Mouse (Mus musculus) kidney, postnatal 0 days (tissue): ENCODE results near the gene Rai1. TPM values are rescaled to one million over a fixed set of nuclear protein-coding genes. Genes with fewer than 3 reads are reported as not detected.

Source experiments
- ATAC-seq: fragments of 200-750 bp; cut with Nextera tagmentation; replicated peaks from 2 replicates; pipeline ENCODE4 v1.8.0; 2017; ENCODE audit warnings: low read depth, moderate number of reproducible peaks, moderate TSS enrichment, moderate library complexity; ENCODE audit not compliant: low FRiP score
- DNase-seq: peaks from one replicate; pipeline ENCODE4 v3.0.0-alpha.2; 2016; ENCODE audit warnings: low spot score
- H3K27ac ChIP-seq: fragments of 300-500 bp; sonication (generic); 2 replicates; pipeline ENCODE4 v1.5.1; 2014; ENCODE audit warnings: mild to moderate bottlenecking
- H3K27me3 ChIP-seq: fragments of 300-500 bp; sonication (generic); 2 replicates; pipeline ENCODE4 v1.6.1; 2014; ENCODE audit warnings: low read length, mixed read lengths; ENCODE audit not compliant: insufficient read depth
- H3K36me3 ChIP-seq: fragments of 300-500 bp; sonication (generic); 2 replicates; pipeline ENCODE4 v1.6.1; 2014; ENCODE audit warnings: low read length, mixed read lengths; ENCODE audit not compliant: insufficient read depth
- H3K4me1 ChIP-seq: fragments of 300-500 bp; sonication (generic); replicated peaks from 2 replicates; pipeline ENCODE4 v1.6.1; 2014; ENCODE audit warnings: antibody characterized with exemption, low read length, mixed read lengths; ENCODE audit not compliant: insufficient read depth
- H3K4me2 ChIP-seq: fragments of 300-500 bp; sonication (generic); 2 replicates; pipeline ENCODE4 v1.6.1; 2014; ENCODE audit warnings: mild to moderate bottlenecking, low read length, moderate library complexity, mixed read lengths
- H3K4me3 ChIP-seq: fragments of 300-500 bp; sonication (generic); replicated peaks from 2 replicates; pipeline ENCODE4 v1.5.1; 2014; ENCODE audit warnings: low read depth, low read length
- H3K9ac ChIP-seq: fragments of 300-500 bp; sonication (generic); 2 replicates; pipeline ENCODE4 v1.6.1; 2014; ENCODE audit warnings: low read depth, low read length
- H3K9me3 ChIP-seq: fragments of 300-500 bp; sonication (generic); replicated peaks from 2 replicates; pipeline ENCODE4 v1.6.1; 2016; ENCODE audit warnings: low read length, inconsistent platforms, mixed read lengths
- CTCF ChIP-seq: IDR thresholded peaks from 2 replicates; pipeline ENCODE4 v1.5.1; 2016; ENCODE audit warnings: antibody characterized with exemption, low read depth, mild to moderate bottlenecking, moderate library complexity
- WGBS: fragments of 180-500 bp; shearing (Covaris S2); extraction: QIAGEN DNeasy Blood & Tissue Kit; methylation state at CpG from one replicate; pipeline ENCODE4 v1.1.7; 2014; 5-methylcytosine and 5-hydroxymethylcytosine counted together
- polyA plus RNA-seq: library from polyadenylated mRNA; unstranded; fragments of >200 nt; fragmentation: Nextera tagmentation; extraction: Ambion mirVana; gene quantifications from 2 replicates; pipeline ENCODE4 v1.2.1, GENCODE M21; 2015

The Rai1 gene
- polyA plus RNA-seq, 1 experiment from 2014 or later = 15.2 TPM

DNA sequence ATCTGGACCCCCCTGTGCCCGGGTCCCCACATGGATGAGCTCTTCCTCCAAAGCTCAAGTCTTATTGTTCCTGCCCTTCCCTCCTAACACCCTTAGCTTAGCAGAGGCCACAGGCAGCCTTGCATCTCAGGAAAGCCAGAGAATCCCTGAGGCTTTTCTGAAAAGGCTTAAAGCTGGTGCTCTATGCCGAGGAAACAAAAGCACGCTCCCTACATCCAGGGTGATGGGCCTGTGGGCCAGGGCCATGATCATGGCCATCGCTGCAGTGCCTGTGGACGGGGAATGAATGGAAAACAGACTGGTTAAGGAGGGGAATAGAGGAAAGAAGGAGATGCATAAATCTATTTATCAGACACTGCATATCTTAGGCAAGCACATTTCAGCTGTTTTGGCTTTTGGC, 50.9 kb downstream of the Rai1 start:
- DNase-seq = no peak
- no peak overlapping the region for H3K4me3 ChIP-seq
- no peak overlapping the region for H3K9ac ChIP-seq
- no peak overlapping the region for H3K27ac ChIP-seq
- no peaks in the 10 kb centered on the region; the same call in 1 of the 2 replicates for H3K4me1 ChIP-seq
- 83% methylated on average over 5 of the region's 5 CpGs for WGBS
- TF ChIP-seq CTCF = no peak
- no peaks in the 10 kb centered on the region for H3K9me3 ChIP-seq
- H3K27me3 ChIP-seq = no peaks in the 10 kb centered on the region
- ATAC-seq = no peak
- H3K36me3 ChIP-seq = no peaks in the 10 kb centered on the region
- no peak overlapping the region for H3K4me2 ChIP-seq

DNA sequence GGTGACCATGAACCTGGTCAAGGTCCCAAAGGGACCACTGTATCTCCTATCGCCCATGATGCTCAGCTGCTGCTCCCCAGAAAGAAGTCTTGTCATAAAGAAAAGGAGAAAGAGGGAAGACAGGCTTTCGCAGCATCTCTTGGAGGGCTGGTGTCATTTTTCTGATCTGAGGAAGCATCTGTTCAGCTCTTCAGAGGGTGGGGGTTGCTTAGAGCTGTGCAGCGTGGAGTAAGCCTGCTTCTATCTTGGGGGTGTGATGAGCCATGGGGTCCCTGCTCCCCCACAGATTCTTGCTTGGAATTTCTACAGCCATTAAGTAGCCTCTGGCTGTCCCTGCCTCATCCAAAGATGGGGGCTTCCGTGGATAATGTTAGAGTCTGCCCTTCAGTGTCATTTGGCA, 53.5 kb downstream of the Rai1 start:
- Histone ChIP-seq H3K4me1 (no peaks in the 10 kb centered on the region; the same call in 1 of the 2 replicates), H3K9ac (no peak overlapping the region), H3K4me3 (no peak overlapping the region), H3K27ac (no peak overlapping the region), H3K9me3 (no peaks in the 10 kb centered on the region), H3K36me3 (no peaks in the 10 kb centered on the region), H3K27me3 (no peaks in the 10 kb centered on the region), H3K4me2 (no peak overlapping the region)
- ATAC-seq = no peak
- no peak for DNase-seq
- TF ChIP-seq CTCF = no peak
- 80% methylated on average over 4 of the region's 4 CpGs for WGBS

DNA sequence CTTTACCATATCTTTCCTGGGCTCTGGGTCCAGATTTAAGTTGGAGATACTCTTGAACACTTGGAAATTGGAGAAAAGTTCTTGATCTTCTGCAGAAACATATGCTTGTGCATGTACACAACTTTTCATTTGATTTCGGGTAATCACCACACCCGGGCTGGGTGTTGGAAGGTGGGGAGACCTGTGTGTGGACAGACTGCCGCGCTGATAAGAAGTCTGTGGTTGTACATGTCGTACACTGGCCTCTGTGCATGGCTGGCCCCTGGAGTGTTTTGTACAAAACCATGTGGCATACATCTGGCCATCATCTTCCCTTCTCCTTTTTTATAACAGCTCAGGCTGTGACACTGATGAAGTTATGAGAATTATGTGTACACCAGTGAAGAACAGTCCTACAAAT, 55.1 kb downstream of the Rai1 start:
- DNase-seq (no peak), ATAC-seq (no peak)
- 88% methylated on average over 5 of the region's 5 CpGs for WGBS
- H3K4me1 ChIP-seq = peaks cover 12% of the 10 kb centered on the region; the same call in 1 of the 2 replicates
- H3K27me3 ChIP-seq = no peaks in the 10 kb centered on the region
- H3K4me2 ChIP-seq = no peak overlapping the region
- H3K9ac ChIP-seq = no peak overlapping the region
- H3K9me3 ChIP-seq = no peaks in the 10 kb centered on the region
- no peak overlapping the region for H3K27ac ChIP-seq
- TF ChIP-seq CTCF = no peak
- H3K4me3 ChIP-seq = no peak overlapping the region
- no peaks in the 10 kb centered on the region for H3K36me3 ChIP-seq

DNA sequence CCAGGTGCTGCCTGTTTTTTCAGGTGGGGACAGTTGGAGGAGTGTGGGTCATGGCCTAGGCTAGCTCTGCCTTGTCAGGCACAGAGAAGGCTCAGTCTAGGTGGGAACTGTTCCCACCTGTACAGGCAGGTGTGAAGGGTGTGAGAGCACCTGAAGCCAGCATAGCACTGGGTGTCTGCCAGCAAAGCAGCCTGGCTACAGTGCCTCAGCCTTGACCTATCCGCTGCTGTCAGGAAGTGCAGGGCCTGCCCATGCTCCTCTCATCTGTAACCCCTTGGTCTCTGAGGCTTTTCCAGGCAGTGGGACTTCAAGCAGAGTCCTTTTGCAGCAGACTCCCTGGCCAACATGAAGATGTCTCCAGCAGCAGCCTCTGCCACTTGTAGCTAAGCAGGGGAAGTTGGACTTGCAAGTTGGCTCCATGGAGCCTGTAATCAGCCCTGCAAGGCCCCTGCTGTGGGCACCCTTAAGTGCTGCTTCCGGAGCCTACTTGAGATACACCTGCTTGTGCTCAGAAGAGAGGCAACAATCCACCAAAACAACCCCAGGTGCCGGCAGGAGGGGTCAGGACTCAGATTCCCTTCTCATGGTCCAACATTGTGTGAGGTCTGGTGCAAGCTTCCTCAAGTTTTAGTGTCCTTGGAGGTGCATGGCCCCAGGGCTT, 55.8 kb downstream of the Rai1 start:
- ATAC-seq (no peak), DNase-seq (no peak)
- WGBS = 58% methylated on average over 3 of the region's 3 CpGs
- Histone ChIP-seq H3K27ac (no peak overlapping the region), H3K9ac (no peak overlapping the region), H3K27me3 (no peaks in the 10 kb centered on the region), H3K4me1 (peaks cover 13% of the 10 kb centered on the region; the same call in 1 of the 2 replicates), H3K4me2 (no peak overlapping the region), H3K9me3 (no peaks in the 10 kb centered on the region), H3K36me3 (no peaks in the 10 kb centered on the region), H3K4me3 (no peak overlapping the region)
- no peak for TF ChIP-seq CTCF

DNA sequence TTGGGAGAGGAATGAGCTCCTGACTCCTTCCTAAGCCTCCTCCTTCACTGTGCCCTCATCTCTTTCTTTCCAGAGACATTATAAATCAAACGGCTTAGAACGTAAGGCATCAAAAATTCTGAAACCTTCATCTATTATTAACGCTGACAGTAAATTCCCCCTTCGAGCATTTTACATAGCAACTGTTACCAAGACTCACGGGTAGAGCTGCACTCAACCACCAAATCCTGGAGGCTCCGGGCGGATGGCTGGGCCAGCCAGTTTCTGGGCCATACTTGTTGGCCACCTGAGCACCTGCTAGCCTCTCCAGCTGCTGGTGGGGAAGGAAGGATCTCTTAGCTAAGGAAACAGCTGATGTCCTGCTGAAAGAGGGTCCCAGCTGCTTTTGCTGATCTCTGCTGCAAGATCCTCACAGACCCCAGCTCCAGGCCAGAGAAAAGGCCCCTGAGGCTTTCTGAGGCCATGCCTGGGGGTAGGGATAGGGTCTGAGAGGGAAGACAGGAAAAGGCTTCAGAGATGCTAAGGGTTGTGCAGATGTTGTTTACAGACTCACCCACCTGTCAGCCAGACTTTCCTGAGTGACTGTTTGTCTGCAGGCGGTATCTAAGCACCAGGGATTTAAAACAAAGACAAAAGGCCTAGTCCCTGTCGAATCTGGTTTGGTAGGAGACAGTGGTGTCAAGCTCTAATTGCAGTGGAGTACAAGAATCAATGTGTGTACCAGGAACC, 56.5 kb downstream of the Rai1 start:
- Histone ChIP-seq H3K9ac (no peak overlapping the region), H3K4me3 (no peak overlapping the region), H3K4me2 (no peak overlapping the region), H3K27ac (no peak overlapping the region), H3K9me3 (no peaks in the 10 kb centered on the region), H3K27me3 (no peaks in the 10 kb centered on the region), H3K4me1 (peaks cover 13% of the 10 kb centered on the region; the same call in 1 of the 2 replicates), H3K36me3 (no peaks in the 10 kb centered on the region)
- DNase-seq (no peak), ATAC-seq (no peak)
- TF ChIP-seq CTCF = no peak
- WGBS = 68% methylated on average over 9 of the region's 9 CpGs

DNA sequence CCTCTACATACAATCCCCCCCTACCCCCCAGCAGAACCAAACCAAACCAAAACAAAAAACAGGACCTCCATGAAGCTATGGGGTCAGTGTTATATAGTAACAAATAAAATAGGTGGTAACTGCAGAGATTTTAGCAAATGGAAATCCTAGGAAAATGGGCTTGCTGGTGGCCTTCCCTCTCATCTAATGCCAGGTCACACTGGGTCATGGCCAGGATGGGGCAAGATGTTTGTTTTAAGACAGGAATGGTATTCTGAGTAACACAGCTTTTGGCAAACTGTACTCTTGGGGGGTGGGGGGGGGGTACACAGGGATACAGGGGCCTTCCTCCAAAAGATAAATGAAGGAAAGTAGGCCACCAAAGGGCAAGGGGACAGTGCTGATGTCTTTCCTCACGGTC, 57.7 kb downstream of the Rai1 start:
- Histone ChIP-seq H3K27me3 (no peaks in the 10 kb centered on the region), H3K27ac (no peak overlapping the region), H3K4me1 (peaks cover 13% of the 10 kb centered on the region; the same call in 1 of the 2 replicates), H3K9ac (no peak overlapping the region), H3K4me2 (no peak overlapping the region), H3K4me3 (no peak overlapping the region), H3K9me3 (no peaks in the 10 kb centered on the region), H3K36me3 (no peaks in the 10 kb centered on the region)
- no peak for DNase-seq
- ATAC-seq = no peak
- no peak for TF ChIP-seq CTCF
- WGBS = 71% methylated on average over 1 of the region's 1 CpGs
